Mouse (Mus musculus): ENCODE data around the gene Fam120a. TPM values are rescaled to one million over a fixed set of nuclear protein-coding genes. Genes with fewer than 3 reads are reported as not detected.

The Fam120a gene
- polyA plus RNA-seq, 1 experiment from 2014 or later = 20.2 TPM

DNA sequence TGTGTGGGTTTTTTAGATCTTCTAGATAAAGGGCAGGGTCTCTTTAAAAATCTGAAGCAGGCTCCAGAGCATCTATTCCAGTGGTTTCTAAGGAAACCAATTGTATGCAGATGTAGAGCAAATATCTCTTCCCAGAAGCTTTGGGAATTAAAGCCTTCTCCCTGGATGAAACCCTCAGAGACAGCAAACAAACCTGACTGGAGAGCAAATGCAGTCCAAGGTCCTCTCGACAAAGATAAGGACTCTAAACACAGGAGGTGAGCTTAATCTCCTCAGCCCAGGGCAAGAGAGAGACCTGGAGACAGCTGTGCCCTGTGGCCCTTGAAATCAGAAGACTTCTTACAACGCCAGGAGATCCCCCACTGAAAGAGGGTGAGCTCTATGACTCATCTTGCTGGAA, 114.3 kb downstream of the Fam120a start:
- ATAC-seq (ENCODE audit: insufficient number of reproducible peaks, low FRiP score, low TSS enrichment, low read depth) (no peak), DNase-seq (ENCODE audit: low spot score) (no peak)
- peaks cover 37% of the 10 kb centered on the region for H3K4me1 ChIP-seq (ENCODE audit: control insufficient read depth, insufficient read depth, low read length)
- no peaks in the 10 kb centered on the region for H3K27me3 ChIP-seq (ENCODE audit: control insufficient read depth, insufficient read depth, low read length)
- no peak overlapping the region for H3K27ac ChIP-seq (replicated peaks; ENCODE audit: low read depth, low read length)
- H3K36me3 ChIP-seq (ENCODE audit: control insufficient read depth, insufficient read depth, low read length) = no peaks in the 10 kb centered on the region
- WGBS = 45% methylated on average over 2 of the region's 2 CpGs
- H3K9me3 ChIP-seq (ENCODE audit: control insufficient read depth, low read length) = no peaks in the 10 kb centered on the region
- no peak overlapping the region for H3K9ac ChIP-seq (ENCODE audit: low read length)
- no peak overlapping the region for H3K4me2 ChIP-seq (ENCODE audit: low read depth, severe bottlenecking)
- no peak overlapping the region for H3K4me3 ChIP-seq (ENCODE audit: low read depth, low read length)

DNA sequence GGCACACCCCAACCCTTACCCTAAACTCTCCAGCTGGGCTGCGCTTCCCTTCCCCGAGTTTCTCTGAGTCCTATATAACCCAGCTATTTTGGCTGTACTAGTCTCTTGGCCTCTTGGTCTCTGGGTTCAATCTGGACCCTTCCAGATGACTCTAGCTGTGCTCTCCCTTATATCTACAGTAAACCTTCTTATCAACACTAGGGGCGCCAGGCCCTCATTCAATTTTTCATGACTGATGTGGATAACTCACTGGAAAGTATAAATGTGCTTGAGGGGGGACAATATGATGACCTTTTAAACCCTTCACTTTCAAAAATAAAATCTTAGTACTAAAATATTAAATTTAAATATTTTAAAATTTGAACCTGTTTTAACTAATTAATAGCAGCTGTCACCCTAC, 115.0 kb downstream of the Fam120a start:
- Histone ChIP-seq H3K9ac (ENCODE audit: low read length) (no peak overlapping the region), H3K27ac (replicated peaks; ENCODE audit: low read depth, low read length) (no peak overlapping the region), H3K36me3 (ENCODE audit: control insufficient read depth, insufficient read depth, low read length) (no peaks in the 10 kb centered on the region), H3K4me3 (ENCODE audit: low read depth, low read length) (no peak overlapping the region), H3K9me3 (ENCODE audit: control insufficient read depth, low read length) (no peaks in the 10 kb centered on the region), H3K4me1 (ENCODE audit: control insufficient read depth, insufficient read depth, low read length) (peaks cover 31% of the 10 kb centered on the region), H3K4me2 (ENCODE audit: low read depth, severe bottlenecking) (no peak overlapping the region), H3K27me3 (ENCODE audit: control insufficient read depth, insufficient read depth, low read length) (no peaks in the 10 kb centered on the region)
- ATAC-seq (ENCODE audit: insufficient number of reproducible peaks, low FRiP score, low TSS enrichment, low read depth) (no peak), DNase-seq (ENCODE audit: low spot score) (no peak)
- WGBS = 67% methylated on average over 3 of the region's 3 CpGs

DNA sequence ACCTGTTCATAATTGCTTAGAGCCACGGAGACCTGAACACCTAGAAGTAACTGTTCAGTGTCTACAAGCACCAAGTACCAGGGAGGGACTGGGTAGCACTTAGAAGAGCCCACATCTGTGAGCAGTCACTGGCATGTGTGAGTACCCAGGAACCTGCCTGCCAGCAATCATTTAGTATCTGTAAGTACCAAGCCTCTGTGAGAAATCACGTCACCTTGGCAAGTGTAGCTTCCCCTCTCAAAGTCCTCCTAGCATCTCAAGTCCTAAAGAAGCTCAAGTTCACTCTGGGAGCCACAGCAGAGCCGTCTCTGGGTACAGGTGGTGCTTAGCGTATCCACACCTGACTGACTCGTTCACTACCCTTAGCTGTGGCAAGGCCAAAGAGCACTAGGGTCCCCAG, 116.1 kb downstream of the Fam120a start:
- 87% methylated on average over 5 of the region's 5 CpGs for WGBS
- Histone ChIP-seq H3K27me3 (ENCODE audit: control insufficient read depth, insufficient read depth, low read length) (no peaks in the 10 kb centered on the region), H3K4me3 (ENCODE audit: low read depth, low read length) (no peak overlapping the region), H3K4me2 (ENCODE audit: low read depth, severe bottlenecking) (no peak overlapping the region), H3K9ac (ENCODE audit: low read length) (no peak overlapping the region), H3K27ac (replicated peaks; ENCODE audit: low read depth, low read length) (no peak overlapping the region), H3K4me1 (ENCODE audit: control insufficient read depth, insufficient read depth, low read length) (peaks cover 19% of the 10 kb centered on the region), H3K36me3 (ENCODE audit: control insufficient read depth, insufficient read depth, low read length) (no peaks in the 10 kb centered on the region), H3K9me3 (ENCODE audit: control insufficient read depth, low read length) (no peaks in the 10 kb centered on the region)
- DNase-seq (ENCODE audit: low spot score) (no peak), ATAC-seq (ENCODE audit: insufficient number of reproducible peaks, low FRiP score, low TSS enrichment, low read depth) (no peak)

DNA sequence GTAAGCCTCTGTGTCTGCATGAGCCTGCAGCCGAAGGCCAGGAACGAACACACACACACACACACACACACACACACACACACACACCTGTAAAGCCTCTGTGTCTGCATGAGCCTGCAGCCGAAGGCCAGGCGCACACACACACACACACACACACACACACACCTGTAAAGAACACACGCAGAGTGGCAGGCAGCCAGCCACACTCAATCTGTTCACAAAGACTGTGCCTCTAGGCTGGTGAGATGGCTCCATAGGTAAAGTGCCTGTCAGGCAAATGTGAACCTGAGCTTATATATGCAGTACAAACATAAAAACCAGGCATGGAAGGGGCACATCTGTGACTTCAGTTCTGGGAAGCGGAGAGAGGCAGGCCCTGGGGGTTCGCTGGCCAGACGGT, 117.0 kb downstream of the Fam120a start:
- H3K27ac ChIP-seq (replicated peaks; ENCODE audit: low read depth, low read length) = no peak overlapping the region
- no peaks in the 10 kb centered on the region for H3K9me3 ChIP-seq (ENCODE audit: control insufficient read depth, low read length)
- no peak overlapping the region for H3K9ac ChIP-seq (ENCODE audit: low read length)
- DNase-seq (ENCODE audit: low spot score) (no peak), ATAC-seq (ENCODE audit: insufficient number of reproducible peaks, low FRiP score, low TSS enrichment, low read depth) (no peak)
- H3K27me3 ChIP-seq (ENCODE audit: control insufficient read depth, insufficient read depth, low read length) = no peaks in the 10 kb centered on the region
- 88% methylated on average over 8 of the region's 8 CpGs for WGBS
- H3K4me3 ChIP-seq (ENCODE audit: low read depth, low read length) = no peak overlapping the region
- no peaks in the 10 kb centered on the region for H3K36me3 ChIP-seq (ENCODE audit: control insufficient read depth, insufficient read depth, low read length)
- H3K4me2 ChIP-seq (ENCODE audit: low read depth, severe bottlenecking) = no peak overlapping the region
- H3K4me1 ChIP-seq (ENCODE audit: control insufficient read depth, insufficient read depth, low read length) = peaks cover 19% of the 10 kb centered on the region; the same call in 1 of the 2 replicates

DNA sequence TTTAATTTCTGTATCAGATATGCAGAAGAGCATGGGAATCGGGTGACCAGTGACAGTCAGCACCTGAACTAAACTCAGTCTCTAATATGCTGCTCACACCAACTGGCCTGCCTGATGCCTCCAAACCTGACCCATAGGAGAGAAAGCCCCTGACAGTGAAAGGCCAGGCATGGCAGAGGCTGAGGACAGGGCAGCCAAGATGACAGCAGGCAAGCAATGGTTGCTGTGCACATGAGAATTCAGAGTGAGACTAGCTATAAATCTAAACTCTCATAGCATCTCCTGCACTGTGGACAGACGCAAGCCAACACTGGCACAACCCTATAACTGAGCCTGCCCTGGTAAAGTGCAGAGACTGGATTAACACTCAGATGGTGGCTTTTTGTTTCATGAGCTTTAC, 117.5 kb downstream of the Fam120a start:
- H3K4me2 ChIP-seq (ENCODE audit: low read depth, severe bottlenecking) = no peak overlapping the region
- DNase-seq (ENCODE audit: low spot score) (no peak), ATAC-seq (ENCODE audit: insufficient number of reproducible peaks, low FRiP score, low TSS enrichment, low read depth) (no peak)
- H3K36me3 ChIP-seq (ENCODE audit: control insufficient read depth, insufficient read depth, low read length) = no peaks in the 10 kb centered on the region
- H3K9ac ChIP-seq (ENCODE audit: low read length) = no peak overlapping the region
- no peaks in the 10 kb centered on the region for H3K27me3 ChIP-seq (ENCODE audit: control insufficient read depth, insufficient read depth, low read length)
- H3K4me3 ChIP-seq (ENCODE audit: low read depth, low read length) = no peak overlapping the region
- H3K4me1 ChIP-seq (ENCODE audit: control insufficient read depth, insufficient read depth, low read length) = peaks cover 19% of the 10 kb centered on the region; the same call in 1 of the 2 replicates
- no peaks in the 10 kb centered on the region for H3K9me3 ChIP-seq (ENCODE audit: control insufficient read depth, low read length)
- H3K27ac ChIP-seq (replicated peaks; ENCODE audit: low read depth, low read length) = no peak overlapping the region
- WGBS = 87% methylated on average over 2 of the region's 2 CpGs

DNA sequence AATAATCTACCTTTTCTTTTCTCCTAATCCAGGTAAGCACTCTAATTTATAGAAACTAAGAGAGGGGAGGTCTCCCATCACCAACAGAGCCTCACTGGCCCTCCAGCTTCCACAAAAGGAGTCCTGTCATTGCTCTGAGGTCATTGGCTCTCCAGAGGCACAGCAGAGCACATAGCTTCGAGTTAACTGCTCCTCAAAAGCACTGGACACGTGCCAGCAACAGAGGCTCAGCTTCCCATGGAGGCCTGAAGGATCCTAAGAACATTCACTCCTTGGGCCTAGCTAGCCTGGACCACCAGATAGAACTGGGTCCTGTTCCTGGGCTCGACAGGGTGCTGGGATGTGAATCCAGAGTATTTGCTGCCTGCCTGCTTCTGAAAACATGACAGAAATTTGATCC, 118.7 kb downstream of the Fam120a start:
- no peak overlapping the region for H3K27ac ChIP-seq (replicated peaks; ENCODE audit: low read depth, low read length)
- DNase-seq (ENCODE audit: low spot score) = no peak
- no peak for ATAC-seq (ENCODE audit: insufficient number of reproducible peaks, low FRiP score, low TSS enrichment, low read depth)

DNA sequence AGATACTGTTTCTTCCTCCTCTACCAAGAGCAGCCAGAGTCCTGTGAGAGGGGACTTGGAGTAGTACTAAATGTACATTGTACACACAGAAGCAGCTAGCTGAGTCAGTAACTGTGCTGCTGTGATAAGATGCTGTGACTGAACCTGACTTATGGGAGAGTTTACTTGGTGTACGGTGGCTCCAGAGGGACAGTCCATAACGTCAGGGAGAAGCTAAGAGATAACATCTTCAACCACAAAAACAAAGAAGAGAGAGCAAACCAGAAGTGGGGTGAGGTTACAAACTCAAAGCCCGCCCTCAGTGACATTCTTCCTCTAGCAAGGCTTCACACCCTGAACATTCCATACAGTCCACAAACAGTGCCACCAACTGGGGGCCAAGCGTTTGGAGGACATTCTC, 122.5 kb downstream of the Fam120a start:
- ATAC-seq (ENCODE audit: insufficient number of reproducible peaks, low FRiP score, low TSS enrichment, low read depth) = no peak
- no peak overlapping the region for H3K27ac ChIP-seq (replicated peaks; ENCODE audit: low read depth, low read length)

More for the DNA sequence above, 118.7 kb downstream of the Fam120a start:
- Histone ChIP-seq H3K36me3 (ENCODE audit: control insufficient read depth, insufficient read depth, low read length) (no peaks in the 10 kb centered on the region), H3K4me1 (ENCODE audit: control insufficient read depth, insufficient read depth, low read length) (peaks cover 17% of the 10 kb centered on the region; the same call in 1 of the 2 replicates), H3K9me3 (ENCODE audit: control insufficient read depth, low read length) (no peaks in the 10 kb centered on the region), H3K9ac (ENCODE audit: low read length) (no peak overlapping the region), H3K27me3 (ENCODE audit: control insufficient read depth, insufficient read depth, low read length) (no peaks in the 10 kb centered on the region), H3K4me2 (ENCODE audit: low read depth, severe bottlenecking) (no peak overlapping the region), H3K4me3 (ENCODE audit: low read depth, low read length) (no peak overlapping the region)
- WGBS = 43% methylated on average over 3 of the region's 3 CpGs

DNA sequence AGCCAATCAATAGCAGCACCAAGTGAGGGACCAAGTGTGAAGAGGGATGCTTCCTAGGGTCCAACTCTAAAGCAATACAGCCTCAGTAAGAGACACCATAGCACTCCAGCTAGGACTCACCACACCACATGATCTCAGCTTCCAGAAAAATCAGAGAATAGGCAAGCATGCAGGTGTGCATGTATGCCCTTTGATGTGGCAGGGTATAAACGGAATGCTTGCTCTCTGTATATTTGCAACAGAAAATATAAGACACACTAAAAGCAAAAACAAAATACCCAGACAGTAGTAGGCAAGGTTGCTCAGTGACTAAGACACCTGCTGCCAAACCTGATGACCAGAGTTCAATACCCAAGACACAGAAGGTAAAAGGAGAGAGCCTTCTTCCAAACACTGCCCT, 124.3 kb downstream of the Fam120a start:
- 85% methylated on average over 1 of the region's 1 CpGs for WGBS
- Histone ChIP-seq H3K9me3 (ENCODE audit: control insufficient read depth, low read length) (no peaks in the 10 kb centered on the region), H3K9ac (ENCODE audit: low read length) (no peak overlapping the region), H3K27me3 (ENCODE audit: control insufficient read depth, insufficient read depth, low read length) (no peaks in the 10 kb centered on the region), H3K36me3 (ENCODE audit: control insufficient read depth, insufficient read depth, low read length) (no peaks in the 10 kb centered on the region), H3K4me2 (ENCODE audit: low read depth, severe bottlenecking) (no peak overlapping the region), H3K4me1 (ENCODE audit: control insufficient read depth, insufficient read depth, low read length) (no peaks in the 10 kb centered on the region), H3K27ac (replicated peaks; ENCODE audit: low read depth, low read length) (no peak overlapping the region), H3K4me3 (ENCODE audit: low read depth, low read length) (no peak overlapping the region)
- ATAC-seq (ENCODE audit: insufficient number of reproducible peaks, low FRiP score, low TSS enrichment, low read depth) = no peak
- DNase-seq (ENCODE audit: low spot score) = no peak

More for the DNA sequence above, 122.5 kb downstream of the Fam120a start:
- no peak for DNase-seq (ENCODE audit: low spot score)
- Histone ChIP-seq H3K36me3 (ENCODE audit: control insufficient read depth, insufficient read depth, low read length) (no peaks in the 10 kb centered on the region), H3K4me1 (ENCODE audit: control insufficient read depth, insufficient read depth, low read length) (0 out of 2 replicates have a peak, but pooled peaks cover 4% of the 10 kb centered on the region), H3K4me3 (ENCODE audit: low read depth, low read length) (no peak overlapping the region), H3K9ac (ENCODE audit: low read length) (no peak overlapping the region), H3K4me2 (ENCODE audit: low read depth, severe bottlenecking) (no peak overlapping the region), H3K9me3 (ENCODE audit: control insufficient read depth, low read length) (no peaks in the 10 kb centered on the region), H3K27me3 (ENCODE audit: control insufficient read depth, insufficient read depth, low read length) (no peaks in the 10 kb centered on the region)
- WGBS = 72% methylated on average over 4 of the region's 4 CpGs

DNA sequence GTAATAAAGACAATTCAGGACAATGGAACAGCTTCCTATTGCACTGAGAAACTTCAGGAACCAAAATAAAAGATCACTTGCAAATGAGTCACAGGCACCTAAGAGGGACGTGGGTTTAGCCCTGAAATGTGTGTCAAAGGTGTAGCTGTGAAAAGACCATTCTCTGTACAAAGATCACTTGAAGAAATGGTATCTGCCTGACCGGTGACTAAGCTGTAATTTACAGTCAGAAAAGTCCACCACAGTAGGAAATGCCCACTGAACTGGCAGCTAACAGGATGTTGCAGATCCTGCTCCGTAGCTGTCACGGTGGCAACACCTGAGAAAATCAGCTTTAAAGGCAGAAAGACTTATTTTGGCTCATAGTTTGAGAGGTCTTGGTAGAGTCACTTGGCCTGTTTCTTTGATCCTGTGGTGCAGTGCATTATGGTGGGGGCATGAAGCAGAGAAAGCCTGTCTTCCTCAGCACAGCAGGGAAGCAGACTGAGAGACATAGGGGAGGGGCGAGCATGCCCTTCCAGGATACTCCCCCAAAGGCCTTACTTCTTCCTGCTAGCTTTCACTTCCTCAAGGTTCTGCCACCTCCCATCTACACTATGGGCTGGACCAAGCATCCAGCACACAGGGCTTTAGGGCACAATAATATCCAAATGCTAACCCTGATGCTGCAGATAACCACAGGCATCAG, 125.8 kb downstream of the Fam120a start:
- no peak for ATAC-seq (ENCODE audit: insufficient number of reproducible peaks, low FRiP score, low TSS enrichment, low read depth)
- no peak overlapping the region for H3K27ac ChIP-seq (replicated peaks; ENCODE audit: low read depth, low read length)
- no peaks in the 10 kb centered on the region for H3K27me3 ChIP-seq (ENCODE audit: control insufficient read depth, insufficient read depth, low read length)
- no peak overlapping the region for H3K9ac ChIP-seq (ENCODE audit: low read length)
- DNase-seq (ENCODE audit: low spot score) = no peak
- no peaks in the 10 kb centered on the region for H3K9me3 ChIP-seq (ENCODE audit: control insufficient read depth, low read length)
- no peak overlapping the region for H3K4me3 ChIP-seq (ENCODE audit: low read depth, low read length)
- no peak overlapping the region for H3K4me2 ChIP-seq (ENCODE audit: low read depth, severe bottlenecking)
- no peaks in the 10 kb centered on the region for H3K4me1 ChIP-seq (ENCODE audit: control insufficient read depth, insufficient read depth, low read length)
- WGBS = 77% methylated on average over 5 of the region's 5 CpGs
- H3K36me3 ChIP-seq (ENCODE audit: control insufficient read depth, insufficient read depth, low read length) = no peaks in the 10 kb centered on the region
